Mouse (Mus musculus): ENCODE measurements around the gene Cdk14.

Gene Cdk14

GRCm38 (mm10) chr5:4786816-4787215 is 633.3 kb downstream of the Cdk14 start:
- DNase-seq (ENCODE audit: low spot score), result no peak

DNA sequence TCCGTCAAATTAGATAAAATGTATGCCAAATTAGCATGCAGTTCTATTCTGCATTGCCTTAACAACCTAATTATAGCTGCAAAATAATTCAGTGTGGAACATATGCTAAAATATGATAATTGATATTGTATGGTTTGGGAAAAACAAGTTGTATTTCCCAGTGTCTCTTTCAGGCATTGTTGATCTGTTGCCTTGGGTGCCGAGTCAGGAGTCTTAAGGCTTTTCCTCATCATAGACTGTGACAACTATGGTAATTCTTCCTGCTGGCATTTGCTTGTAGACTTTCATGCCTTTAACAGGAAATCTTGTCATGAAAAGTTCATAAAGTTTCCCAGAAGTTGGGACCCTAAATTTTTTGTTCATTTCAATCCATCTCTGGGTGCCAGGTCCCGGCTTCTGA is 641.8 kb downstream of the Cdk14 start:
- no peak for DNase-seq (ENCODE audit: low spot score)

GRCm38 (mm10) chr5:4776495-4776894 is 643.6 kb downstream of the Cdk14 start:
- no peak for DNase-seq (ENCODE audit: low spot score)

DNA sequence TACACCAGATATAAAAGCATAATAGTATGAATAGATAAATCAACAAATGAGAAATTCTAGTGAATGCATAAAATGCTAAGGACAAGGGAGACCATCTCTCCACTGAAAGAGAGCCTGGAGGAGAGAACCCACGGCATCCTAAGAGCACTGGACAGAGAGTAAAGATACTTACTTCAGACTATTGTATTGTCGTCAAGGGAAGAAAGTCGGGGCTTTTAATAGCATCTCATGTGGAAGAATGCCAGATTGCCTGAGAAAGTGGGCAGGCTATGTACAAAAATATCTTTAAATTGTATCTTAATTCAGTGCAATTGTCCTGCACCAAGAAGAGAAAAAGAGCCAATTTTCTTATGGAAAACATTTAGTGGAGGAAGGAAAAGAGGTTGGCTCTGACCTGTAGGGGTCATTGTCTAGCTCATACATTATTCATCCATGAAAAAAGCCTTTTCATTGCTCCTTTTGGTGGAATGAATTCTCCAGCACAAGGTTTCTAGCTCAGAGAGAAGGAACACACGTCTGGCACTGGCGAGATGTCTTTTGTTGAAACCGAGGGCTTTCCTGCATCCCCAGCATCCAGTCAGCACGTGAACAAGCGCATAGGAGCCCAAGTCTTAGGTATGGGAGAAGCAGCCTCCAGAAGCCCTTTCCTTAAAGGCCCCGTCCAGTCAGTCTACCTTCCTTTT is 646.9 kb downstream of the Cdk14 start:
- DNase-seq (ENCODE audit: low spot score), result no peak

- DNase-seq (ENCODE audit: low spot score), result no peak
These were observed 649.5 kb downstream of the Cdk14 start for GRCm38 (mm10) chr5:4770609-4771008.

DNA sequence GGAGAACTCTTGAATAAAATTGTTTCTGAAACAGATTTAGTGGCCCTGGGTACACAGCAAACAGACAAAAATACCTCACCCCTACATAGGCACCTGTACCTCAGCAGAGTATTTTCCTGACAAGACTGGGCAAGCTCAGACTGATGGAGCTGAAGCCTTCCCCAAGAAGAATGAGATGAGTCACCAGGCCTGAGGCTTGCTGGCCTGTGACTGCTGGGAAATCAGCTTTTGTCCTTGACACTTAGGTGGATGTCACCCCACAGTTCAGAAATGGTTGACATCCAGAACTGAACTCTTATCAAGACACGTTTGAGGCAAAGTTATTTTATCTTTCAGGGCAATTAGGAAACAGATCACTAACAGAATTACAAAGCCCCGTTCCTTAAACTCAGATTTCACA is 652.2 kb downstream of the Cdk14 start:
- DNase-seq (ENCODE audit: low spot score), result no peak

DNA sequence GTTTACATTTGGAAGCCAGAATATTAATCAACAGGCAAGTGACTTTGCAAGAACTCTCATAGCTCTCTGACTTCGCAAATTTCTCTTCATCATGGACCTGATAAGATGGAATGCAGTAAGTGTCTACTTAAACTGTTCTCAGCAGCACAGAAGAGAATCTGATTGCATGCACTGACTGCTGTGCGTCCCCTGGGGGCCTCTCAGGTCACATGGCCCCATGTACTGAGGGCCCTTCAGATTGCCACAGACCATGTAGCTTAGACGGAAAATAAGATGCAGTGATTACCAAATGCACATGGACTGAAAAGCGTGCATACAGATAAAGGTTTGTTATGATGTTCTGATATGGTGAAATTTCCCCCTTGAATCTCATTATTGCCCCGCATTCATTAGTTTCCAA is 653.4 kb downstream of the Cdk14 start:
- DNase-seq (ENCODE audit: low spot score), result no peak

DNA sequence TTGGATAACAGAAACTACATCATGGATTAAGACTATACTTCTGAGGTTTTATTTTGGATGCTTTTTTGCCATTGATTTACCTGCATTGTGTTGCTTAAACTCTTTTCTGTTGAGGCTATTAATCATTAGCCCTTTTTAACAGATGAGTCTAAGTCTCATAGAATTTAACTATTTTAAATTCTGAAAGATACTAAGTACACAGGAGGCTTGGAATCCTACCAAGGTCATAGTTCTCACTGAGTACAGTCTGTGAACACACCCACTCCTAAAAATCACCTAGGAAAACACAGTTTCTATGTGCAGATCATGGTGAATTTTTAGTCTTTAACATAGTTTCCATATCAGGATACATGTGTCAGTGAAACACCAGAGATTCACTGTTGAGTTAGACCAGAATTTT is 658.2 kb downstream of the Cdk14 start:
- DNase-seq (ENCODE audit: low spot score), result no peak

DNA sequence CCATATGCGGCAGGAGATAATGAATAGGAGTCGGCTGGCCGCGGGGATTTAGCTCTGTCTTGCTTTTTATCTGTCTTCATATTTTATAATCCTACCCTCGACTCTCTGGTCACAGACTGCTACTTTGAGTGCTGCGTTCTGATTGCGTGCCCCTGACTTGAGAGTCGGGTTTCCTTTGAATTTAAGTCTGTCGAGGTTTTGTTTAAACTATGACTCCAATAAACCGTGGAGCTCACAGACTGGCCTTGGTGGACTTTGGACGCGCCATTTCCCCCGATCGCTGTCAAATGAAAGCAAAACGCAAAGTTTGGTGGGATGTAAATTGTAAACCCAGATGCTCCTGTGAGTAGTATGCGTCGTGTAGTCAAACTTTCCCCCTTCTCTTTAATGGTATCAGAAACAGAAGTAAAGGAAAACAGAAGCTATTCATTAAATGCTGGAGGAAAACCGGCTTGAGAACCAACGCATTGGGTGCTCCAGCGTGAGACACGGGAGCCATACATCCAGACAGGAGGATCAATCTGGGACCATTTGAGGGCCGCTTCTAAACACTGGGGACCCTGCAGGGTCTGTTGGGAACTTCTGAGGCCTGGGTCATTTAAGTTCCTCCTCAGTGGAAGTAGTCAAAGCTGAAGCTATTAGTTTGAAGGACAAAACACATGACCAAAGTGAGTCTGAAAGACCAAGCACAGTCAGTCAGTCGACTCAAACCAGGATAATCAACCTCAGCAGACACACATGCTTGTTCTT is 661.6 kb downstream of the Cdk14 start:
- no peak for DNase-seq (ENCODE audit: low spot score)

GRCm38 (mm10) chr5:4757902-4758301 is 662.2 kb downstream of the Cdk14 start, which contains the start of gene Fzd1:
Fzd1 (minus strand) TSS chr5:4758035.
- peak; percentile 94 for DNase-seq (ENCODE audit: low spot score)

- DNase-seq (ENCODE audit: low spot score), result peak; percentile 68
These were observed 663.0 kb downstream of the Cdk14 start for GRCm38 (mm10) chr5:4756871-4757711.

DNA sequence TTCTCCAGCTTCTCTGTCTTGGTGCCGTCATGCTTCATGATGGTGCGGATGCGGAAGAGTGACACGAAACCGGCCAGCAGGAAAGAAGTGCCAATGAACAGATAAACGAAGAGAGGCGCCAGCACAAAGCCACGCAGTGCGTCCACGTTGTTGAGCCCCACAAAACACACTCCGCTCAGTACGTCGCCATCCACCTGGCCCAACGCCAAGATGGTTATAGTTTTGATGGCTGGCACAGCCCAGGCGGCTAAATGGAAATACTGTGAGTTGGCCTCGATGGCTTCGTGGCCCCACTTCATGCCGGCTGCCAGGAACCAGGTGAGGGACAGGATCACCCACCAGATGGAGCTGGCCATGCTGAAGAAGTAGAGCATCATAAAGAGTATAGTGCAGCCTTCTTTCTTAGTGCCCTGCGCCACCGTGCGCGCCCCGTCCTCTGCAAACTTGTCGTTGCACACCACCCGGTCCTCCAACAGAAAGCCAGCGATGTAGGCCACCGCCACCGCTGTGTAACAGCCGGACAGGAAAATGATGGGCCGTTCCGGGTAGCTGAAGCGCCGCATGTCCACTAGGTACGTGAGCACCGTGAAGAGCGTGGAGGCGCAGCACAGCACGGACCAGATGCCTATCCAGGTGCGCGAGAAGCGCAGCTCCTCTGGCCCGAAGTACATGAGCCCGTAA is 664.0 kb downstream of the Cdk14 start:
- no peak for DNase-seq (ENCODE audit: low spot score)

GRCm38 (mm10) chr5:4755326-4755725 is 664.8 kb downstream of the Cdk14 start:
- no peak for DNase-seq (ENCODE audit: low spot score)

DNA sequence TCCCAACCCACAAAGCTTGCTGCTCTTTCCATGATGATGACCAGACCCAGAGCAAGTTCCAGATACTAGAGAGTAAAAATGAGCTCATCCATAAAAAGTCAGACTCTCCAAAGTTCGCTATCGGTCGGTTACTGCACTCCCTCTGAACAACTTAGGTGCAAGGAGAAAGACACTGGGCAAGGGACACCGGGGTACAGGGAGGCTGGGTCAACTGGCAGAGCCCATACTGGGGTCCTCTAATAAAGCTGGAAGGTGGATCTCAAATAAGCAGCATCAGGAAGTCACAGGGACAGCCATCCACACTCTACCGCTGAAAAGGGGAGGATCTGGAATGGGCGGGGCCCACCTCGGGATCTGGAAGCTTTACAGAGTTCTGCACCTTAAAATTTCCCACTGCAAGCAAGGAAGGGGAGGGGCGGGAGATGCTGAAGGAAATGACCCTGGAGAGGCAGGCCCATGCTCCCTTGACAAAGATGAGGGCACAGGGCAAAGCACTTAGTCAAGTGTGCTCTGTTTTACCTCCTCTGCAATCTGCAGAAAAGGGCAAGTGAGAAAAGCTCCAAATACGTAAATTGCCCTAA is 665.3 kb downstream of the Cdk14 start:
- DNase-seq (ENCODE audit: low spot score), result peak; percentile 37
